Mouse (Mus musculus): Measurements from ENCODE around the gene Gm44502.

- TF ChIP-seq CTCF (conservative IDR thresholded peaks at IDR 0.05; ENCODE audit: low read length), result no peak
- no peak for TF ChIP-seq NANOG (IDR thresholded peaks at IDR 0.05; ENCODE audit: borderline replicate concordance, low read length)
These were observed 49.1 kb upstream of the Gm44502 start for GRCm38 (mm10) chr15:89478622-89479021.

Data from E14TG2a.4 (cell line).